Mouse (Mus musculus) layer of hippocampus, adult 2 months (tissue): Measurements from ENCODE around the gene Cbr4. TPM values are rescaled to one million over a fixed set of nuclear protein-coding genes. Genes with fewer than 3 reads are reported as not detected.

ENCODE experiments used
- DNase-seq, 2 experiments: peaks; one replicate each; pipeline ENCODE4 v3.0.0; 2022; ENCODE audit warnings: low spot score in 2 of 2
- H3K27ac ChIP-seq: fragments of 200-600 bp; 2 replicates; pipeline ENCODE4 v1.8.1; 2022
- H3K4me3 ChIP-seq: fragments of 200-600 bp; 2 replicates; pipeline ENCODE4 v1.8.1; 2022; ENCODE audit warnings: mild to moderate bottlenecking
- CTCF ChIP-seq: fragments of 200-600 bp; conservative IDR thresholded peaks from 2 replicates; pipeline ENCODE4 v1.8.1; 2022; ENCODE audit warnings: antibody characterized with exemption, mild to moderate bottlenecking, moderate library complexity
- total RNA-seq, 2 experiments: library from RNA; stranded (reverse); gene quantifications; 2 replicates each; pipeline ENCODE4 v1.2.3; 2021

Cbr4 gene
- total RNA-seq, 2 experiments from 2014 or later = 24.6 to 30.7 TPM

DNA sequence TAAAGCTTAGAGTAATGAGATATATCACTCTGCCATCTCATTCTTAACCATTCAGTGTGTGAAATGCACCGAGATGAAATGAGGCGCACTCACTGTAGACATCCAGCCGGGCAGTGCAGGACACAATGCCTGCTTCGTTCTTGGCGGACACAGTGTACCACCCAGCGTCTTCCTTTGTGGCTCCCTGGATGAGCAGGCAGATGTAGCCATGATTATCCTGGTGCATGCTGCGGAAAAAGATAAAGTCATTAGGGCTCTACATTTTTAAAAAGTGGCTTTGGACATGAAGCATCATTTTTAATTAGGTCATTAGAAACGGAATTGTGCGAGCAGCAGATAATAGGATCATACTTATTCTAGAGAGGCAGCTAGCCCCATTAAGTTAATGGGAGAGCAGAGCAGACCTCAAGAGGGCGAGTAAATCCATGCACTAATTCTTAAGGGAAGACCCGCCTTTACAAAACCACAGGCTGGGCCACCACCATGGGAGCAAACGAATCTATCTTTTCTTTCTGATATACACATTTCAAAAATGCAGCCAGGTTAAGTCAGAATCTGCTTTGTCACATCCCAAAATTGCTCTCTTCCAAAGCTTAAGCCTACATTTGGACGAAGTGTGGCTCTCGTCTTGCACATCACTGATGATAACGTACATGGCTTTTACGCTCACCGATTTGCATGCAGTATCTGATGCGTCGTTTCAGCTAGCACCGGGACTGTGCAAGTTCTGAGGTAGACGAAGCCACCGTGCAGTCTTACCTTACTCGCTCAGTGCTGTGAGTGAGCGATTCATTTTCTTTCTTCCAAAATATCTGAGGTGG, 27.8 kb downstream of the Cbr4 start:
- TF ChIP-seq CTCF = no peak
- Histone ChIP-seq H3K27ac (peak overlapping the region; percentile 73), H3K4me3 (peak overlapping the region; percentile 41)
- DNase-seq = no peak

GRCm38 (mm10) chr8:61515931-61516744, 28.6 kb downstream of the Cbr4 start:
- H3K27ac ChIP-seq = peak overlapping the region; percentile 73
- peak; percentile 96 for TF ChIP-seq CTCF
- DNase-seq = peak; percentile 91
- H3K4me3 ChIP-seq = peak overlapping the region; percentile 41

DNA sequence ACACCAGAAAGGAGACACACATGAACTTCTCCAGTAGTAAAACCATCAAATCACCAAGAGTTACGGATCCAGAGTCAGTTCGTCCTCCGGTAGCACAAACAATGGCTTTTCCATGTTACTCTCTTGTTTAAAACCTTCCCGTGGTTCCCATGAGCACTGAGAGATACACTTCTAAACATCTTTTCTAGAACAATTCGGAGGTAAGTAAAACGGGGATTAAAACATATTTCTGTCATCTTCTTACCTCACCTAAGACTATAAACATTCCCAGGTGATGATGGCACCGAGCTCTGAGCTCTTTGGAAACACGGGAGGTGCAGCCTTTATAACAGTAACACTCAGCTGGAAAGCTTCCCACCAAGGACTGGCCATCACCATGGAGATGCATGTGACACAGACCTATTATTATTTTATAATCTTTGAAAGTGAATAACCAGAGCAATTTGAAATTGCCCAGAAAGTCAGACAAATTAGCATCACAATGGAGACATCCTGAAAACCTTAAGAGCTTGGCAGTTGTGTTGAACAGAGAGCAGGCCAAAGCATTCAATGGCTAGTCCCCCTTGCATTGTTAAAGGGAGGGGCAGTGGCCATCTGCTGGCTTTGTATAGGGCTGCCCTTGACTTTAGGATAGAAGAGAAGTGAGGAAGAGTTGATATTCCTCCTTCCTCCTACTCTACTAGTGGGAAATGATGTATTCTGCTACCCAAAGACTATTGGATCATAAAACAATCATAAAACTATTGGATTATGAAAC, 29.4 kb downstream of the Cbr4 start:
- no peak for DNase-seq
- Histone ChIP-seq H3K4me3 (no peak overlapping the region), H3K27ac (no peak overlapping the region)
- no peak for TF ChIP-seq CTCF

- no peak for TF ChIP-seq CTCF
- Histone ChIP-seq H3K27ac (no peak overlapping the region), H3K4me3 (no peak overlapping the region)
- DNase-seq = no peak
Measured at GRCm38 (mm10) chr8:61517502-61518185, 30.1 kb downstream of the Cbr4 start.

GRCm38 (mm10) chr8:61522132-61522531, 34.6 kb downstream of the Cbr4 start:
- peak; percentile 78 for TF ChIP-seq CTCF
- peak; percentile 35 to 64 for DNase-seq

DNA sequence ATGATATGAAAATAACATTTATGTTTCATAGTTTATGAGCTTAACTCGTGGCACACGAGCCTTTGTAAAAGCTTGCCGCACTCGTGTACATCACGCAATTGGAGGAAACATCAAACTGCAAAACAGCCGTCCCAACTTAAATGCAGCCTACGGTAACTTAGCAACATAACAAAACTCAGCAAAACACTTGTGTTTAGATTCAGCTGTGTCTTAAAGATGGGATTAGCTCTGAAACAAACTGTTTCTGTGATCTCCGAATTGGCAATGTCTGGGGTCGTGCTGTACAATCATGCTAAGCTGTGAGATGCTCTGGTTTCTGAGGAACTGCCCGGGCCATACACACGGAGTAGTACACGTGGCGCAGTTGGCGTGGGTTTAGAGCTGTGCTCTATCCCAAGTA, 39.5 kb downstream of the Cbr4 start:
- Histone ChIP-seq H3K27ac (no peak overlapping the region), H3K4me3 (no peak overlapping the region)
- no peak for DNase-seq
- no peak for TF ChIP-seq CTCF

More at GRCm38 (mm10) chr8:61522132-61522531, 34.6 kb downstream of the Cbr4 start:
- H3K4me3 ChIP-seq = no peak overlapping the region
- H3K27ac ChIP-seq = no peak overlapping the region

DNA sequence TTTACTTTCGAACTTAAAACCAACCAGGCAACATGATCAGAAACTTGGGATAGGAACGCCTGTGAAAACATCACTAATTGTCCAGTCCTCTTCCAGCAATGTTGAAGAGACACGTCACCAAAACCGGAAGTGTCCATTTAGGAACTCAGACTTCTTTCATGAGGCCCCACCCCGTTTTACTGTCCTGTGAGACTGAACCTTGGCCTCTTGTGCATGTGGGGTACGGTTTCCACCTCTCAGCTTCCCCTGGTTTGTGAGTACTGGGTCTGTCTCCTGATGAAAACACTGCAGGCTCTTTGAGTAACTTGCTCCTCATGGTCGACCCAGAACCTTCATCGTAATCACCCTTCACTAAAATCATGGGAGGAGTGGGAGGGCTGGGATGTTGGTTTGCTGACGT, 40.7 kb downstream of the Cbr4 start:
- no peak overlapping the region for H3K27ac ChIP-seq
- TF ChIP-seq CTCF = no peak
- DNase-seq = no peak
- H3K4me3 ChIP-seq = no peak overlapping the region

DNA sequence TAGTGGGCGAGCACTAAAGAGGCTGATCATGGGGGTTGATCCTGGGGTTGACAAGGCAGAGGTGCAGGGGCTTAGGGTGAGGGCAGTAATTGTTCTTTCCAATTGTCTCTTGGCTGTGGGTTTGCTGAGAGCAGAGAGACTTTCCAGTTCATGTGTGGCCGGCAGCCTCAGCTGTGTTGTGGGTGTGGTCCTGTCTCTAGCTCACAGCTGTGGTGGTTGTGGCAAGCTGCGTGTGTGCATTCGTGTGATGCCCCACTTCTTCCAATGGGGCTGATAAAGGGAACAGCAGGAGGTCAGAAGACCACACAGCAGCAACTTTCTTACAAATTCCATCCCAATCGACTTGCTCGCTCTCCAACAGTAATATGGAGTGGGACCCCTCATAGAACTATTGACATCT, 41.1 kb downstream of the Cbr4 start:
- Histone ChIP-seq H3K4me3 (no peak overlapping the region), H3K27ac (no peak overlapping the region)
- no peak for TF ChIP-seq CTCF
- DNase-seq = no peak

DNA sequence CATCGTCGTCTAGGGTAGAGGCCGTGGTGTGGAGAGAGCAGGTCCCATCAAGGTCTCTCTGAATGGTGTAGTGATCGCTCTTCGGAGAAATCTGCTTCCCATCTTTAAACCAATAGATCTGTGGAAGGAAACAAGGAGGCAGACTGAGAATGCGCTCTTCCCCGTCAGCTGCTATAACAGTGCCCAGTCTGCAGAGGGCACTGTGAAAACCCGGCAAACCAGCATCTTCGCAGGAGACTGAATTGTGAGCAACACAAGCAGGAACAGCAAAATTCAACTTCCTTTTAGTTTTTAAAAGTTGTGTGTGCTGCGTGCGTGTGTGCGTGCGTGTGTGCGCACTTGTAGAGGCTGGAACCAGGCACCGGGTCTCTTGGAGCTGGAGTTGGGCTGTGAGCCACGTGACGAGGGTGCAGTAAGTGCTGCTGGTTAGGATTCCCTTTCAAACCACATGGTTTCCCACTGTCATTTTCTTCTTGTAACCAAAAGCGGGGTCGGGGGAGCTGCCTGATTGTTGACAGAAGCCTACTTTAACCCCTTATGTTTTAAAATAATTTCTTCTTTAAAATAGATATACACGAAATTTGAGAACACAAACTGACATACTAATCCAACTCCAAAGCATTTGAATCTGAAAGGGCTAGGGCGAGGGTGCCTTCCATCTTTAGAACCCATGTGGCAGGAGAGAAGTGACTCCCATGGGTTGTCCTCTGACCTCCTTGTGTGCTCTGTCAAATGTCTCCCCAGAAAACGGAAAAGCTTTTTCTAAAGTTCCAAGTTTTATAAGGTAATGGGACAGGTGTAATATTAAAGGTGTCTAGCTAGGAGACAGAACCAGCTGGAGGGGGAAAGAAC, 44.6 kb downstream of the Cbr4 start:
- peak; percentile 81 for TF ChIP-seq CTCF
- Histone ChIP-seq H3K27ac (no peak overlapping the region), H3K4me3 (no peak overlapping the region)
- DNase-seq = peak in 1 of 2 experiments; percentile 20

DNA sequence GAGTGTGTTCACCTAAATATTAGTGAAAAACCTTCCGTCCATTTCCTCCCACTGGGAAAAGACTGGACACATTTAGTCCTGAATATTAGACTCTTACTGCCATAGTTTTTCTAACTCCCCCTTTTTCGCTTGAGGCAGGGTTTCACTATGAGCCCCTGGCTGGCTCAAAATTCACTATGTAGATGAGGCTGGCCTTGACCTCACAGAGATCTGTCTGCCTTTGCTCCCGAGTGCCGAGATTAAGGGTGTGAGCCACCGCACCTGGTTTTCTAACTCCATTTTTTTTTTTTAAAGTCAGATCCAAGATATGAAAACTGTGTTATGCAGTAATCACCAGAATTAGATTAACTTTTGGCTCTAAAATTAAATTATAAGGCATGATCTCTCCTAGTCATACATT, 45.3 kb downstream of the Cbr4 start:
- Histone ChIP-seq H3K27ac (no peak overlapping the region), H3K4me3 (no peak overlapping the region)
- no peak for DNase-seq
- TF ChIP-seq CTCF = no peak

DNA sequence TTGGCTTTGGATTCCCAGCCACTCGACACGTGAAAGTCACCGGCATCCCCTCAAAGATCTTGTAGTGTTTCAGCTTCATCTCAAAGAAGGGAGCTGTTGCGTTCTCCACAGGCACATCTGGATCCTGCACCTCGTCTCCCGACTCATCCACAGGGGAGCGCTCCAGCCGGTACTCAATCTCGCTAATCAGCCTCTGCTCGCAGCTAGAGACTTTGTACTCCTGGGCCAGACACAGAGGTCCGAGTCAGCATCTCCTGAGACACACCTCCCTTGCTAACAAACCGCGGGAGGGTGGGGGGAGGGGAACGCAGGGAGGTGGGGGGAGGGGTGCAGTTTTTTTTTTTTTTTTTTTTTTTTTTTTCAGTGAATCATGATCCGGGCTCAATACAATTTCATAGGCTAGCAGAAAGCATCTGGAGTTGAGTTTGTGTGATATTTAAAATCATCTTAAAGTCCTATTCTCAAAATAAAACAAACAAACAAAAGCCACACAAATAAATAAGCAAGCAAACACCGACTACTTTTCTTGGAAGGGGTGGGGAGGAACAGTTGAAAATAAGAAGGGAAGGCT, 45.9 kb downstream of the Cbr4 start:
- Histone ChIP-seq H3K4me3 (no peak overlapping the region), H3K27ac (no peak overlapping the region)
- no peak for TF ChIP-seq CTCF
- no peak for DNase-seq

DNA sequence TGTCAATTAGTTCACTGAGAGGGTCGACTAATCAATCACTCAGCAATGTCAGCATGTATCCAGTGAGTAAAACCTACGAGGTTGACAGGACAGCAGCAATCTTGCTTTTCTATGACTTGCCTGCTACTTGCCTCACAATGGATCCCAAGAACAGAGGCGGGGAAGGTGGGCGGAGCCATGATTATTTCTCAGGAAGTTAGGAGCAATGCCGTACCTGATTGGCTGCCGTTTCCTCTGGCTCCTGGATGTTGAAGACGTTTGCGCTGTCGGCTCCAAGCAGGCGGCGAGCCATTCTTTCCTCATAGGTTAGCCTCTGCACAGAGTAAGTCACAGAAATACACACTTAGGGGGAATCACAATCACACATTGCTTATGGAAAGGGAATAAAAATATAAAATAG, 47.9 kb downstream of the Cbr4 start:
- no peak overlapping the region for H3K4me3 ChIP-seq
- no peak for DNase-seq
- H3K27ac ChIP-seq = no peak overlapping the region
- TF ChIP-seq CTCF = no peak
